Mouse (Mus musculus) midbrain, embryonic 14.5 days (tissue): ENCODE measurements around the gene Ispd. TPM values are rescaled to one million over a fixed set of nuclear protein-coding genes. Genes with fewer than 3 reads are reported as not detected.
A peak's percentile ranks its signal among the peaks of the same experiment; 100 is the strongest.

Experiments
- ATAC-seq: fragments of 200-750 bp; cut with Nextera tagmentation; 2 replicates; pipeline ENCODE4 v1.8.0; 2017; ENCODE audit warnings: moderate number of reproducible peaks, moderate library complexity; ENCODE audit not compliant: low FRiP score, low TSS enrichment
- DNase-seq: peaks from one replicate; pipeline ENCODE4 v3.0.0-alpha.2; 2015
- H3K27ac ChIP-seq: fragments of 300-500 bp; sonication (generic); replicated peaks from 2 replicates; pipeline ENCODE4 v1.5.1; 2014; ENCODE audit warnings: mild to moderate bottlenecking, low read depth, low read length, moderate library complexity
- H3K27me3 ChIP-seq: fragments of 300-500 bp; sonication (generic); 2 replicates; pipeline ENCODE4 v1.6.1; 2014; ENCODE audit warnings: low read length, control low read depth, mixed read lengths; ENCODE audit not compliant: control insufficient read depth, insufficient read depth
- H3K36me3 ChIP-seq: fragments of 300-500 bp; sonication (generic); 2 replicates; pipeline ENCODE4 v1.6.1; 2014; ENCODE audit warnings: low read length, control low read depth; ENCODE audit not compliant: control insufficient read depth, insufficient read depth
- H3K4me1 ChIP-seq: fragments of 300-500 bp; sonication (generic); 2 replicates; pipeline ENCODE4 v1.6.1; 2014; ENCODE audit warnings: mild to moderate bottlenecking, antibody characterized with exemption, low read length, control low read depth; ENCODE audit not compliant: control insufficient read depth, insufficient read depth
- H3K4me2 ChIP-seq: fragments of 300-500 bp; sonication (generic); 2 replicates; pipeline ENCODE4 v1.6.1; 2014; ENCODE audit warnings: mild to moderate bottlenecking, low read length, moderate library complexity
- H3K4me3 ChIP-seq: fragments of 300-500 bp; sonication (generic); replicated peaks from 2 replicates; pipeline ENCODE4 v1.5.1; 2014; ENCODE audit warnings: low read depth, low read length
- H3K9ac ChIP-seq: fragments of 300-500 bp; sonication (generic); replicated peaks from 2 replicates; pipeline ENCODE4 v1.6.1; 2014; ENCODE audit warnings: mild to moderate bottlenecking, low read length, moderate library complexity
- H3K9me3 ChIP-seq: fragments of 300-500 bp; sonication (generic); 2 replicates; pipeline ENCODE4 v1.6.1; 2016; ENCODE audit warnings: low read length, control low read depth, mixed read lengths; ENCODE audit not compliant: control insufficient read depth
- WGBS: fragments of 180-500 bp; shearing (Covaris S2); extraction: QIAGEN DNeasy Blood & Tissue Kit; methylation state at CpG from one replicate; pipeline ENCODE4 v1.1.7; 2014; 5-methylcytosine and 5-hydroxymethylcytosine counted together
- polyA plus RNA-seq: library from polyadenylated mRNA; unstranded; fragments of >200 nt; fragmentation: Nextera tagmentation; extraction: Ambion mirVana; gene quantifications from 2 replicates; pipeline ENCODE4 v1.2.1, GENCODE M21; 2014

Ispd gene
- polyA plus RNA-seq, 1 experiment from 2014 or later = 13.1 TPM

- 89% methylated on average over 5 of the region's 5 CpGs for WGBS
- Histone ChIP-seq H3K9me3 (no peaks in the 10 kb centered on the region), H3K4me3 (no peak overlapping the region), H3K9ac (no peak overlapping the region), H3K27me3 (no peaks in the 10 kb centered on the region), H3K36me3 (no peaks in the 10 kb centered on the region), H3K4me1 (no peaks in the 10 kb centered on the region), H3K27ac (no peak overlapping the region), H3K4me2 (no peak overlapping the region)
- DNase-seq (no peak), ATAC-seq (no peak)
Measured at GRCm38 (mm10) chr12:36436956-36437355, 55.7 kb downstream of the Ispd start.

GRCm38 (mm10) chr12:36439396-36439795, 58.1 kb downstream of the Ispd start:
- Histone ChIP-seq H3K27me3 (no peaks in the 10 kb centered on the region), H3K36me3 (no peaks in the 10 kb centered on the region), H3K9me3 (no peaks in the 10 kb centered on the region), H3K9ac (no peak overlapping the region), H3K4me1 (no peaks in the 10 kb centered on the region), H3K4me3 (no peak overlapping the region), H3K4me2 (no peak overlapping the region), H3K27ac (no peak overlapping the region)
- 93% methylated on average over 8 of the region's 8 CpGs for WGBS
- DNase-seq (no peak), ATAC-seq (no peak)

GRCm38 (mm10) chr12:36456002-36456401, 74.8 kb downstream of the Ispd start:
- H3K4me1 ChIP-seq = no peaks in the 10 kb centered on the region
- no peak overlapping the region for H3K4me2 ChIP-seq
- no peak overlapping the region for H3K4me3 ChIP-seq
- no peaks in the 10 kb centered on the region for H3K27me3 ChIP-seq
- 93% methylated on average over 3 of the region's 3 CpGs for WGBS
- H3K9ac ChIP-seq = no peak overlapping the region
- no peak for ATAC-seq
- peaks cover 3% of the 10 kb centered on the region; the same call in 1 of the 2 replicates for H3K9me3 ChIP-seq
- no peak overlapping the region for H3K27ac ChIP-seq
- no peak for DNase-seq
- H3K36me3 ChIP-seq = no peaks in the 10 kb centered on the region

GRCm38 (mm10) chr12:36457726-36458125, 76.5 kb downstream of the Ispd start:
- Histone ChIP-seq H3K4me2 (no peak overlapping the region), H3K4me1 (no peaks in the 10 kb centered on the region), H3K4me3 (no peak overlapping the region), H3K36me3 (no peaks in the 10 kb centered on the region), H3K9me3 (peaks cover 3% of the 10 kb centered on the region; the same call in 1 of the 2 replicates), H3K27me3 (no peaks in the 10 kb centered on the region), H3K9ac (no peak overlapping the region), H3K27ac (no peak overlapping the region)
- 90% methylated on average over 2 of the region's 2 CpGs for WGBS
- DNase-seq = no peak
- ATAC-seq = no peak

GRCm38 (mm10) chr12:36468325-36469044, 87.2 kb downstream of the Ispd start:
- Histone ChIP-seq H3K4me3 (no peak overlapping the region), H3K9me3 (no peaks in the 10 kb centered on the region), H3K27ac (no peak overlapping the region), H3K9ac (no peak overlapping the region), H3K4me2 (no peak overlapping the region), H3K36me3 (no peaks in the 10 kb centered on the region), H3K27me3 (no peaks in the 10 kb centered on the region), H3K4me1 (no peaks in the 10 kb centered on the region)
- no peak for ATAC-seq
- 94% methylated on average over 6 of the region's 6 CpGs for WGBS
- DNase-seq = no peak

- H3K9ac ChIP-seq = no peak overlapping the region
- no peak overlapping the region for H3K27ac ChIP-seq
- no peaks in the 10 kb centered on the region for H3K27me3 ChIP-seq
- 81% methylated on average over 4 of the region's 4 CpGs for WGBS
- no peaks in the 10 kb centered on the region for H3K9me3 ChIP-seq
- no peak overlapping the region for H3K4me2 ChIP-seq
- ATAC-seq (no peak), DNase-seq (no peak)
- H3K4me1 ChIP-seq = no peaks in the 10 kb centered on the region
- H3K36me3 ChIP-seq = no peaks in the 10 kb centered on the region
- no peak overlapping the region for H3K4me3 ChIP-seq
Measured at GRCm38 (mm10) chr12:36471411-36471810, 90.2 kb downstream of the Ispd start.

GRCm38 (mm10) chr12:36474171-36474570, 92.9 kb downstream of the Ispd start:
- Histone ChIP-seq H3K27ac (no peak overlapping the region), H3K9me3 (no peaks in the 10 kb centered on the region), H3K9ac (no peak overlapping the region), H3K27me3 (no peaks in the 10 kb centered on the region), H3K4me2 (no peak overlapping the region), H3K36me3 (no peaks in the 10 kb centered on the region), H3K4me1 (no peaks in the 10 kb centered on the region), H3K4me3 (no peak overlapping the region)
- ATAC-seq = no peak
- 96% methylated on average over 3 of the region's 3 CpGs for WGBS
- no peak for DNase-seq

- ATAC-seq (no peak), DNase-seq (no peak)
- Histone ChIP-seq H3K9me3 (no peaks in the 10 kb centered on the region), H3K4me1 (no peaks in the 10 kb centered on the region), H3K27me3 (no peaks in the 10 kb centered on the region), H3K4me2 (no peak overlapping the region), H3K9ac (no peak overlapping the region), H3K36me3 (no peaks in the 10 kb centered on the region), H3K27ac (no peak overlapping the region), H3K4me3 (no peak overlapping the region)
- WGBS = 89% methylated on average over 4 of the region's 4 CpGs
Measured at GRCm38 (mm10) chr12:36475269-36475668, 94.0 kb downstream of the Ispd start.

- no peaks in the 10 kb centered on the region for H3K36me3 ChIP-seq
- no peaks in the 10 kb centered on the region for H3K9me3 ChIP-seq
- H3K27ac ChIP-seq = no peak overlapping the region
- no peak for ATAC-seq
- H3K9ac ChIP-seq = no peak overlapping the region
- peak; percentile 12 for DNase-seq
- H3K27me3 ChIP-seq = no peaks in the 10 kb centered on the region
- no peak overlapping the region for H3K4me3 ChIP-seq
- WGBS = 74% methylated on average over 5 of the region's 5 CpGs
- H3K4me2 ChIP-seq = no peak overlapping the region
- H3K4me1 ChIP-seq = no peaks in the 10 kb centered on the region
Measured at GRCm38 (mm10) chr12:36476476-36476875, 95.2 kb downstream of the Ispd start.
